ENCODE assay signal across 32 mouse cellular contexts in the genomic region with DNA sequence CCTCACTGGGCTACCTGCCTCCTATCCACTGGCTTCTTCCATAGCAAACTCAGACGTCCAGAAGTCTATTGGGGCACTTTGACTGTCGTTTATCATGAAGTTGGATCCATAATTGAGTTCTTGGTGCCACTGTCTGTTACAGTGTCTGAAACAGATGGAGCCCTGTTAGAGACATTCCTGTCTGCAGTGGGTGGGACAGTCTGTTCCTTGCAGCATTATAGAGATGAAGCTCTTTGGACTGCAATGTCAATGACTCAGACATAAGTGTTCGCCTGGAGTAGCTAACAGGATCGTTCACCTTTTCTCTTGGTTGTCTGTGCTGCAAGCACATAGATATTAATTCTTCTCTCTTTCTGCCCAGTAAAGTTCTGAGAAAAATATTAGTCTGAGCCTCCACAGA. TPM values are rescaled to one million over a fixed set of nuclear protein-coding genes. Genes with fewer than 3 reads are reported as not detected.
DNase-seq lines count a peak whose midpoint lies in the region; ATAC-seq and TF ChIP-seq lines count a peak whose summit lies in the region.
"Had no signal": no experiment of that assay in that cellular context is flagged by ENCODE, and none has a peak within 500 bp of the region (broad histone marks: within the 10 kb centered on the region; RNA-seq: fewer than 3 reads in every experiment).

No protein-coding gene starts in this region.

- peaks cover 66% of the 10 kb centered on the region for H3K4me1 ChIP-seq in liver, embryonic 12.5 days
- peaks cover 28% of the 10 kb centered on the region for H3K4me1 ChIP-seq in liver, postnatal 0 days (ENCODE audit: insufficient read depth)

- no peak overlapping the region for H3K4me3 ChIP-seq in liver, embryonic 12.5 days
- H3K4me3 ChIP-seq in liver, postnatal 0 days (ENCODE audit: low read depth, low read length): no peak overlapping the region
- H3K4me3 ChIP-seq: forebrain, embryonic 10.5 days; forebrain, embryonic 13.5 days; heart, embryonic 13.5 days had no signal

- no peak for TF ChIP-seq EP300 in liver, postnatal 0 days (IDR thresholded peaks at IDR 0.05; ENCODE audit: low read depth)

- H3K36me3 ChIP-seq in liver, embryonic 12.5 days: no peaks in the 10 kb centered on the region
- H3K36me3 ChIP-seq in liver, postnatal 0 days (replicated peaks; ENCODE audit: insufficient read depth, low read length): no peaks in the 10 kb centered on the region
- H3K36me3 ChIP-seq: forebrain, embryonic 10.5 days; G1E; heart, embryonic 13.5 days had no signal

- ATAC-seq in liver, embryonic 12.5 days: no peak
- ATAC-seq in liver, postnatal 0 days: no peak
- ATAC-seq: forebrain, embryonic 13.5 days; forebrain, embryonic 16.5 days; hindbrain, postnatal 0 days; Patski had no signal

- no peaks in the 10 kb centered on the region for H3K9me3 ChIP-seq in liver, embryonic 12.5 days (replicated peaks)
- no peaks in the 10 kb centered on the region for H3K9me3 ChIP-seq in liver, postnatal 0 days (ENCODE audit: low read length)
- H3K9me3 ChIP-seq: forebrain, embryonic 10.5 days; forebrain, embryonic 13.5 days; G1E; heart, embryonic 13.5 days had no signal

- 71% methylated on average over 4 of the region's 4 CpGs for WGBS in liver, embryonic 12.5 days (ENCODE audit: insufficient replicate concordance)
- WGBS in liver, postnatal 0 days (ENCODE audit: insufficient replicate concordance): 66% methylated on average over 4 of the region's 4 CpGs

- no peak overlapping the region for H3K9ac ChIP-seq in liver, embryonic 12.5 days
- no peak overlapping the region for H3K9ac ChIP-seq in liver, postnatal 0 days (replicated peaks)
- H3K9ac ChIP-seq: forebrain, embryonic 13.5 days; heart, embryonic 13.5 days; hindbrain, embryonic 14.5 days had no signal

- H3K4me2 ChIP-seq in liver, embryonic 12.5 days: no peak overlapping the region
- H3K4me2 ChIP-seq in liver, postnatal 0 days (ENCODE audit: low read depth, low read length): no peak overlapping the region
- H3K4me2 ChIP-seq: forebrain, embryonic 13.5 days; heart, embryonic 13.5 days; hindbrain, embryonic 14.5 days had no signal

- DNase-seq in layer of hippocampus, adult 11-12 months (ENCODE audit: low spot score): peak; percentile 14
- DNase-seq in layer of hippocampus, adult 9-10 months (ENCODE audit: low spot score): no peak
- no peak for DNase-seq in liver, postnatal 0 days
- peak; percentile 13 for DNase-seq in right cerebral cortex, adult 18-20 months
- no peak for DNase-seq in right cerebral cortex, postnatal 4 days
- DNase-seq in telencephalon, adult 2 months (ENCODE audit: low read depth, low spot score): peak; percentile 28
- no peak for DNase-seq in cerebellum, adult 9-11 months
- DNase-seq: adrenal gland, postnatal 10 days; adrenal gland, postnatal 36 days; B cell, adult 2 months; cerebellum, adult 11 months; cerebellum, adult 2 months; cerebellum, postnatal 10 days; cerebellum, postnatal 36 days; embryo, embryonic 11 days; gastrocnemius, postnatal 25 days; heart, adult 18-20 months; heart, postnatal 14 days; heart, postnatal 4 days had no signal

- H3K27me3 ChIP-seq in liver, embryonic 12.5 days (replicated peaks): no peaks in the 10 kb centered on the region
- H3K27me3 ChIP-seq in liver, postnatal 0 days (ENCODE audit: insufficient read depth, low read length): no peaks in the 10 kb centered on the region
- H3K27me3 ChIP-seq: CH12.LX; forebrain, embryonic 13.5 days; heart, embryonic 13.5 days; Patski had no signal

- no peak for TF ChIP-seq CTCF in liver, postnatal 0 days (IDR thresholded peaks at IDR 0.05; ENCODE audit: low read depth)

- peak overlapping the region; percentile 42; the same call in 1 of the 2 replicates for H3K27ac ChIP-seq in liver, embryonic 12.5 days
- no peak overlapping the region for H3K27ac ChIP-seq in liver, postnatal 0 days (ENCODE audit: low read depth)
- H3K27ac ChIP-seq: forebrain, embryonic 10.5 days; forebrain, embryonic 13.5 days; heart, embryonic 13.5 days; hindbrain, embryonic 14.5 days; hindbrain, postnatal 0 days had no signal

RNA-seq across cellular contexts. Expression of gene Glrp1, which starts 25.8 kb away (rescaled TPM):
- 0.24 TPM in 1 of 2 replicates, not detected in the other for polyA plus RNA-seq in liver, embryonic 12.5 days (2016; fragmentation: Nextera tagmentation; extraction: Ambion mirVana)
- polyA plus RNA-seq in liver, postnatal 0 days (2015; fragmentation: Nextera tagmentation; extraction: Ambion mirVana): 0.08 and 0.11 TPM in 2 replicates
- polyA plus RNA-seq: embryonic facial prominence, embryonic 11.5 days; embryonic facial prominence, embryonic 14.5 days; forebrain, embryonic 10.5 days; forebrain, embryonic 13.5 days; forebrain, embryonic 16.5 days; G1E; hindbrain, embryonic 11.5 days; hindbrain, embryonic 14.5 days; hindbrain, postnatal 0 days; Patski had no signal

Comparison
In these comparisons a context has a peak if more than half of its experiments do, and no peak if none do; other contexts are left out.
1. DNase-seq: peak in layer of hippocampus, adult 11-12 months (single experiment), right cerebral cortex, adult 18-20 months (single experiment) and telencephalon, adult 2 months (single experiment); none in layer of hippocampus, adult 9-10 months (single experiment), liver, postnatal 0 days (single experiment), right cerebral cortex, postnatal 4 days (single experiment) and cerebellum, adult 9-11 months (single experiment).